Comparison of ENCODE assay signal across 8 mouse cellular contexts in the genomic region with DNA sequence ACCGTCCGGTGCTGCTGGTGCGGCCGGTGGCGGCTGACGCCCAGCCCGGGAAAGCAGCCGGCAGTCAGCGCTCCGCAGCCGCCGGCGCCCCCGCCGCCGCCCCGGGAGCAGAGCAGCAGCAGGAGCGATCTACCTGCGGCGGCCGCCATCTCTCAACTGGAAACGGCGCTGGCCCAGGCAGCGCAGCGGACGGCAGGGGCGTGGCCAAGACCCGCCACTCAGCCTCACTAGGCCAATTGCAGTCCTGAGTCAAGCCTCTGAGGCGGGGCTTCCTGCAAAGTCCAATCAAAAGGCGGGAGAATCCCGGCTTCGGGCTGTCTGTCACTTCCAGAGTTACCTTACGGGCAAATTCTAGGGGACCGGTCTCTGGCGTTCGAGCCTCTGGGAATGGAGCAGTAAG. TPM values are rescaled to one million over a fixed set of nuclear protein-coding genes. Genes with fewer than 3 reads are reported as not detected.
DNase-seq lines count a peak whose midpoint lies in the region; ATAC-seq and TF ChIP-seq lines count a peak whose summit lies in the region.

Gene Mcu, minus strand, starts transcription at position 171 of the 400 bp plus-strand sequence.

- no peaks in the 10 kb centered on the region for H3K9me3 ChIP-seq in CH12.LX (replicated peaks; ENCODE audit: low read length)
- H3K9me3 ChIP-seq in forebrain, embryonic 12.5 days, result no peaks in the 10 kb centered on the region
- H3K9me3 ChIP-seq in liver, postnatal 0 days (ENCODE audit: low read length), result no peaks in the 10 kb centered on the region
- no peaks in the 10 kb centered on the region for H3K9me3 ChIP-seq in neural tube, embryonic 14.5 days (ENCODE audit: control insufficient read depth, low read length)

- peak; percentile 91 for DNase-seq in CH12.LX (ENCODE audit: extremely low read depth)
- peak; percentile 87 for DNase-seq in c-Kit-positive CD71-positive TER-119-negative erythroid progenitor cells, embryonic 14.5 days (ENCODE audit: low read depth)
- peak; percentile 98 for DNase-seq in heart, postnatal 10 days
- DNase-seq in large intestine, adult 2 months (ENCODE audit: low read depth, low spot score), result peak; percentile 85
- peak; percentile 97 for DNase-seq in liver, postnatal 0 days
- peak; percentile 97 for DNase-seq in testis, postnatal 10 days (ENCODE audit: low spot score)

- TF ChIP-seq EP300 in CH12.LX (IDR thresholded peaks at IDR 0.05; ENCODE audit: low read length), result no peak
- TF ChIP-seq EP300 in liver, postnatal 0 days (IDR thresholded peaks at IDR 0.05; ENCODE audit: low read depth), result no peak

- H3K27ac ChIP-seq in CH12.LX (ENCODE audit: insufficient read depth, low read depth), result no peak within 1 kb of the TSS
- peak within 1 kb of the TSS; percentile 80 for H3K27ac ChIP-seq in forebrain, embryonic 12.5 days
- H3K27ac ChIP-seq in liver, postnatal 0 days (ENCODE audit: low read depth), result peak within 1 kb of the TSS; percentile 90
- H3K27ac ChIP-seq in neural tube, embryonic 14.5 days (ENCODE audit: low read depth, low read length), result peak within 1 kb of the TSS; percentile 88

- in situ Hi-C loops in CH12.LX (cut with MboI; ENCODE audit: low pct_ligation_motif_present, low pct_unique_long_range_greater_than_20kb, low sequenced_read_pairs), result no loop called here

- intact Hi-C loops in heart, postnatal 10 days (cut with DNase I), result loop anchor here (5.0 kb wide), 4 partner anchors 39 to 201 kb away; partner anchors contain the start of gene Micu1

- peak within 1 kb of the TSS; percentile 59 to 88 (median 82) for H3K4me3 ChIP-seq in CH12.LX (replicated peaks in 1 of 3; ENCODE audit: low read depth in 2 of 3, low read length in 2 of 3, poor library complexity in 1 of 3)
- peak within 1 kb of the TSS; percentile 74 for H3K4me3 ChIP-seq in forebrain, embryonic 12.5 days (replicated peaks)
- H3K4me3 ChIP-seq in liver, postnatal 0 days (ENCODE audit: low read depth, low read length), result peak within 1 kb of the TSS; percentile 77
- peak within 1 kb of the TSS; percentile 86 for H3K4me3 ChIP-seq in neural tube, embryonic 14.5 days (ENCODE audit: low read depth, low read length)

- WGBS in forebrain, embryonic 12.5 days, result under 1% methylated on average over 36 of the region's 36 CpGs
- under 1% methylated on average over 36 of the region's 36 CpGs for WGBS in large intestine, adult 2 months
- WGBS in liver, postnatal 0 days (ENCODE audit: insufficient replicate concordance), result 0% methylated on average over 32 of the region's 36 CpGs
- under 1% methylated on average over 32 of the region's 36 CpGs for WGBS in neural tube, embryonic 14.5 days

- no peaks in the 10 kb centered on the region for H3K79me2 ChIP-seq in CH12.LX (replicated peaks; ENCODE audit: control insufficient read depth, extremely low read depth, insufficient read depth, poor library complexity, severe bottlenecking)

- no peak for TF ChIP-seq CTCF in CH12.LX (conservative IDR thresholded peaks at IDR 0.05 in 1 of 2, IDR thresholded peaks at IDR 0.05 in 1 of 2; ENCODE audit: low read depth in 2 of 2, low read length in 2 of 2)
- TF ChIP-seq CTCF in liver, postnatal 0 days (IDR thresholded peaks at IDR 0.05; ENCODE audit: low read depth), result no peak

- no peaks in the 10 kb centered on the region for H3K36me3 ChIP-seq in CH12.LX (replicated peaks in 1 of 2; ENCODE audit: control insufficient read depth in 1 of 2, insufficient read depth in 1 of 2, low read length in 1 of 2)
- H3K36me3 ChIP-seq in forebrain, embryonic 12.5 days (replicated peaks), result no peaks in the 10 kb centered on the region
- H3K36me3 ChIP-seq in liver, postnatal 0 days (replicated peaks; ENCODE audit: insufficient read depth, low read length), result no peaks in the 10 kb centered on the region
- no peaks in the 10 kb centered on the region for H3K36me3 ChIP-seq in neural tube, embryonic 14.5 days (ENCODE audit: control insufficient read depth, insufficient read depth, low read length)

- H3K27me3 ChIP-seq in CH12.LX (replicated peaks), result peaks cover 2% of the 10 kb centered on the region
- no peaks in the 10 kb centered on the region for H3K27me3 ChIP-seq in forebrain, embryonic 12.5 days
- no peaks in the 10 kb centered on the region for H3K27me3 ChIP-seq in liver, postnatal 0 days (ENCODE audit: insufficient read depth, low read length)
- H3K27me3 ChIP-seq in neural tube, embryonic 14.5 days (ENCODE audit: control insufficient read depth, insufficient read depth, low read length), result no peaks in the 10 kb centered on the region

- peak within 1 kb of the TSS; percentile 88 for H3K4me2 ChIP-seq in CH12.LX (ENCODE audit: insufficient read depth, low read depth, poor library complexity, severe bottlenecking)
- H3K4me2 ChIP-seq in forebrain, embryonic 12.5 days, result peak within 1 kb of the TSS; percentile 87
- H3K4me2 ChIP-seq in liver, postnatal 0 days (ENCODE audit: low read depth, low read length), result peak within 1 kb of the TSS; percentile 93
- peak within 1 kb of the TSS; percentile 58 for H3K4me2 ChIP-seq in neural tube, embryonic 14.5 days (ENCODE audit: low read depth, low read length)

- no peak for TF ChIP-seq RAD21 in CH12.LX (IDR thresholded peaks at IDR 0.05; ENCODE audit: low read depth, low read length)

- ATAC-seq in forebrain, embryonic 12.5 days (ENCODE audit: low FRiP score), result peak; percentile 100
- ATAC-seq in liver, postnatal 0 days, result peak; percentile 98
- ATAC-seq in neural tube, embryonic 14.5 days (ENCODE audit: low read depth), result peak; percentile 100

- peaks cover 2 to 14% of the 10 kb centered on the region in 2 experiments; a peak in 3 of 4 replicates for H3K4me1 ChIP-seq in CH12.LX (ENCODE audit: control insufficient read depth in 1 of 2, insufficient read depth in 2 of 2)
- peaks cover 22% of the 10 kb centered on the region for H3K4me1 ChIP-seq in forebrain, embryonic 12.5 days
- peaks cover 18% of the 10 kb centered on the region for H3K4me1 ChIP-seq in liver, postnatal 0 days (ENCODE audit: insufficient read depth)
- H3K4me1 ChIP-seq in neural tube, embryonic 14.5 days (ENCODE audit: control insufficient read depth, insufficient read depth, low read length), result peaks cover 9% of the 10 kb centered on the region; the same call in 1 of the 2 replicates

- peak within 1 kb of the TSS; percentile 62 for H3K9ac ChIP-seq in CH12.LX (ENCODE audit: insufficient read depth, low read depth)
- peak within 1 kb of the TSS; percentile 83 for H3K9ac ChIP-seq in forebrain, embryonic 12.5 days
- peak within 1 kb of the TSS; percentile 84 for H3K9ac ChIP-seq in liver, postnatal 0 days (replicated peaks)
- H3K9ac ChIP-seq in neural tube, embryonic 14.5 days (replicated peaks; ENCODE audit: low read depth, low read length), result peak within 1 kb of the TSS; percentile 88

- TF ChIP-seq POLR2A in CH12.LX (IDR thresholded peaks at IDR 0.05; ENCODE audit: low read depth, low read length), result peak; percentile 76

- dilution Hi-C loops in CH12.LX (cut with MboI; ENCODE audit: extremely low pct_ligation_motif_present, extremely low pct_unique_long_range_greater_than_20kb, low sequenced_read_pairs), result no loop called here

TF ChIP-seq in CH12.LX, 34 proteins besides CTCF, POLR2A, EP300 and RAD21:
- TF ChIP-seq UBTF (IDR thresholded peaks at IDR 0.05; ENCODE audit: low read depth, low read length), result peak; percentile 89
- no peak for TF ChIP-seq BHLHE40 (IDR thresholded peaks at IDR 0.05; ENCODE audit: low read depth, low read length)
- TF ChIP-seq ZKSCAN1 (IDR thresholded peaks at IDR 0.05; ENCODE audit: borderline replicate concordance, low read depth, low read length), result no peak
- TF ChIP-seq TCF12 (IDR thresholded peaks at IDR 0.05; ENCODE audit: low read depth, low read length), result peak; percentile 100
- no peak; the same call in 1 of the 2 replicates for TF ChIP-seq IRF4 (IDR thresholded peaks at IDR 0.05; ENCODE audit: low read depth, low read length)
- no peak for TF ChIP-seq ZNF384 (IDR thresholded peaks at IDR 0.05; ENCODE audit: low read depth, low read length)
- TF ChIP-seq TBP (conservative IDR thresholded peaks at IDR 0.05; ENCODE audit: low read depth, low read length), result peak; percentile 97
- TF ChIP-seq E2F4 (IDR thresholded peaks at IDR 0.05; ENCODE audit: insufficient replicate concordance, low read depth, low read length), result peak; percentile 60; the same call in 1 of the 2 replicates
- peak; percentile 64; the same call in 1 of the 2 replicates for TF ChIP-seq ZMIZ1 (IDR thresholded peaks at IDR 0.05; ENCODE audit: low read depth, low read length)
- no peak for TF ChIP-seq JUND (conservative IDR thresholded peaks at IDR 0.05; ENCODE audit: low read depth, low read length)
- 0 out of 2 replicates have a peak, but pooled peaks have one; percentile 46 for TF ChIP-seq KAT2A (IDR thresholded peaks at IDR 0.05; ENCODE audit: insufficient replicate concordance, low read length)
- TF ChIP-seq CHD2 (IDR thresholded peaks at IDR 0.05; ENCODE audit: low read length), result 0 out of 2 replicates have a peak, but pooled peaks have one; percentile 40
- TF ChIP-seq NRF1 (IDR thresholded peaks at IDR 0.05; ENCODE audit: low read depth, low read length), result peak; percentile 35; the same call in 1 of the 2 replicates
- TF ChIP-seq ELF1 (IDR thresholded peaks at IDR 0.05; ENCODE audit: low read depth, low read length), result peak; percentile 59

RNA-seq across cellular contexts. Expression of gene Mcu, which starts in this region (rescaled TPM):
- 4.8 and 5.3 TPM in 2 replicates for total RNA-seq in CH12.LX (2012; rRNA removed)
- 4.8 and 5.7 TPM in 2 replicates for total RNA-seq in CH12.LX (2014; rRNA removed)
- 3.5 and 4.9 TPM in 2 replicates for polyA plus RNA-seq in CH12.LX (2012; ENCODE audit: insufficient read length, low read depth)
- polyA plus RNA-seq in forebrain, embryonic 12.5 days (2016; fragmentation: Nextera tagmentation; extraction: Ambion mirVana), result 16.1 and 17.7 TPM in 2 replicates
- total RNA-seq in heart, postnatal 10 days (2021), result 10 to 100 TPM; 23.9 to 24.3 TPM
- 61.8 and 86.4 TPM in 2 replicates for polyA plus RNA-seq in large intestine, adult 2 months (2012; rRNA removed)
- 11.8 and 13.5 TPM in 2 replicates for polyA plus RNA-seq in liver, postnatal 0 days (2015; fragmentation: Nextera tagmentation; extraction: Ambion mirVana)
- polyA plus RNA-seq in neural tube, embryonic 14.5 days (2014; fragmentation: Nextera tagmentation; extraction: Ambion mirVana), result 44.3 and 53.0 TPM in 2 replicates
